Mouse (Mus musculus) liver, embryonic 13.5 days (tissue): ENCODE measurements around the gene Ripk4. TPM values are rescaled to one million over a fixed set of nuclear protein-coding genes. Genes with fewer than 3 reads are reported as not detected.

Experiments used
- ATAC-seq: fragments of 200-750 bp; cut with Nextera tagmentation; 2 replicates; pipeline ENCODE4 v1.8.0; 2017; ENCODE audit warnings: low read depth, mild to moderate bottlenecking, moderate number of reproducible peaks, moderate library complexity
- DNase-seq: peaks from one replicate; pipeline ENCODE4 v3.0.0; 2022
- H3K27ac ChIP-seq: fragments of 300-500 bp; sonication (generic); 2 replicates; pipeline ENCODE4 v1.5.1; 2015; ENCODE audit warnings: moderate library complexity, mild to moderate bottlenecking, inconsistent platforms
- H3K27me3 ChIP-seq: fragments of 300-500 bp; sonication (generic); 2 replicates; pipeline ENCODE4 v1.6.1; 2015; ENCODE audit warnings: mild to moderate bottlenecking, inconsistent platforms
- H3K36me3 ChIP-seq: fragments of 300-500 bp; sonication (generic); 2 replicates; pipeline ENCODE4 v1.6.1; 2015; ENCODE audit warnings: mild to moderate bottlenecking, inconsistent platforms
- H3K4me1 ChIP-seq: fragments of 300-500 bp; sonication (generic); replicated peaks from 2 replicates; pipeline ENCODE4 v1.6.1; 2015; ENCODE audit warnings: inconsistent platforms
- H3K4me2 ChIP-seq: fragments of 300-500 bp; sonication (generic); 2 replicates; pipeline ENCODE4 v1.6.1; 2015; ENCODE audit warnings: inconsistent platforms, mild to moderate bottlenecking, moderate library complexity
- H3K4me3 ChIP-seq: fragments of 300-500 bp; sonication (generic); replicated peaks from 2 replicates; pipeline ENCODE4 v1.5.1; 2015; ENCODE audit warnings: mild to moderate bottlenecking, inconsistent platforms
- H3K9ac ChIP-seq: fragments of 300-500 bp; sonication (generic); 2 replicates; pipeline ENCODE4 v1.6.1; 2015; ENCODE audit warnings: mild to moderate bottlenecking, inconsistent platforms
- H3K9me3 ChIP-seq: fragments of 300-500 bp; sonication (generic); replicated peaks from 2 replicates; pipeline ENCODE4 v1.6.1; 2016; ENCODE audit warnings: inconsistent platforms
- WGBS: fragments of 180-500 bp; shearing (Covaris S2); methylation state at CpG from one replicate; pipeline ENCODE4 v1.1.7; 2015; ENCODE audit not compliant: insufficient replicate concordance; 5-methylcytosine and 5-hydroxymethylcytosine counted together
- polyA plus RNA-seq: library from polyadenylated mRNA; unstranded; fragments of >200 nt; fragmentation: Nextera tagmentation; extraction: Ambion mirVana; gene quantifications from 2 replicates; pipeline ENCODE4 v1.2.1, GENCODE M21; 2015

The Ripk4 gene
- polyA plus RNA-seq, 1 experiment from 2014 or later = 2.3 TPM

- 27% methylated on average over 2 of the region's 2 CpGs for WGBS
These were observed 30.0 kb downstream of the Ripk4 start for GRCm38 (mm10) chr16:97733599-97733998.

GRCm38 (mm10) chr16:97730321-97730720, 33.3 kb downstream of the Ripk4 start:
- DNase-seq = no peak

More at GRCm38 (mm10) chr16:97733599-97733998, 30.0 kb downstream of the Ripk4 start:
- H3K36me3 ChIP-seq = no peaks in the 10 kb centered on the region
- no peak overlapping the region for H3K4me3 ChIP-seq
- no peaks in the 10 kb centered on the region for H3K9me3 ChIP-seq
- no peak for DNase-seq
- ATAC-seq = no peak
- H3K4me1 ChIP-seq = no peaks in the 10 kb centered on the region
- H3K27ac ChIP-seq = no peak overlapping the region
- no peak overlapping the region for H3K4me2 ChIP-seq
- no peak overlapping the region for H3K9ac ChIP-seq
- H3K27me3 ChIP-seq = no peaks in the 10 kb centered on the region

GRCm38 (mm10) chr16:97726436-97726835, 37.2 kb downstream of the Ripk4 start:
- H3K27me3 ChIP-seq = no peaks in the 10 kb centered on the region
- no peak overlapping the region for H3K27ac ChIP-seq
- ATAC-seq (no peak), DNase-seq (no peak)
- H3K9ac ChIP-seq = no peak overlapping the region
- WGBS = 49% methylated on average over 3 of the region's 3 CpGs
- H3K9me3 ChIP-seq = no peaks in the 10 kb centered on the region
- H3K4me1 ChIP-seq = no peaks in the 10 kb centered on the region
- H3K4me3 ChIP-seq = no peak overlapping the region
- H3K36me3 ChIP-seq = no peaks in the 10 kb centered on the region
- no peak overlapping the region for H3K4me2 ChIP-seq

More at GRCm38 (mm10) chr16:97730321-97730720, 33.3 kb downstream of the Ripk4 start:
- Histone ChIP-seq H3K36me3 (no peaks in the 10 kb centered on the region), H3K4me3 (no peak overlapping the region), H3K4me2 (no peak overlapping the region), H3K9ac (no peak overlapping the region), H3K27ac (no peak overlapping the region), H3K27me3 (no peaks in the 10 kb centered on the region), H3K9me3 (no peaks in the 10 kb centered on the region), H3K4me1 (no peaks in the 10 kb centered on the region)
- 51% methylated on average over 1 of the region's 1 CpGs for WGBS
- no peak for ATAC-seq

- Histone ChIP-seq H3K36me3 (no peaks in the 10 kb centered on the region), H3K4me3 (no peak overlapping the region), H3K27ac (no peak overlapping the region), H3K27me3 (no peaks in the 10 kb centered on the region), H3K4me2 (no peak overlapping the region), H3K9me3 (no peaks in the 10 kb centered on the region), H3K9ac (no peak overlapping the region), H3K4me1 (no peaks in the 10 kb centered on the region)
- 64% methylated on average over 1 of the region's 1 CpGs for WGBS
- ATAC-seq (no peak), DNase-seq (no peak)
These were observed 43.5 kb downstream of the Ripk4 start for GRCm38 (mm10) chr16:97720093-97720492.

- Histone ChIP-seq H3K36me3 (no peaks in the 10 kb centered on the region), H3K4me2 (no peak overlapping the region), H3K4me1 (no peaks in the 10 kb centered on the region), H3K27me3 (no peaks in the 10 kb centered on the region), H3K27ac (no peak overlapping the region), H3K4me3 (no peak overlapping the region), H3K9me3 (no peaks in the 10 kb centered on the region), H3K9ac (no peak overlapping the region)
- ATAC-seq (no peak), DNase-seq (no peak)
These were observed 44.1 kb downstream of the Ripk4 start for GRCm38 (mm10) chr16:97719392-97719983.

GRCm38 (mm10) chr16:97716567-97716966, 47.0 kb downstream of the Ripk4 start:
- Histone ChIP-seq H3K4me1 (no peaks in the 10 kb centered on the region), H3K27me3 (no peaks in the 10 kb centered on the region), H3K4me3 (no peak overlapping the region), H3K9me3 (no peaks in the 10 kb centered on the region), H3K4me2 (no peak overlapping the region), H3K36me3 (no peaks in the 10 kb centered on the region), H3K27ac (no peak overlapping the region), H3K9ac (no peak overlapping the region)
- DNase-seq (no peak), ATAC-seq (no peak)
- 56% methylated on average over 6 of the region's 6 CpGs for WGBS

GRCm38 (mm10) chr16:97712129-97712528, 51.5 kb downstream of the Ripk4 start:
- Histone ChIP-seq H3K4me2 (no peak overlapping the region), H3K9me3 (no peaks in the 10 kb centered on the region), H3K27ac (no peak overlapping the region), H3K9ac (no peak overlapping the region), H3K4me3 (no peak overlapping the region), H3K36me3 (no peaks in the 10 kb centered on the region), H3K4me1 (no peaks in the 10 kb centered on the region), H3K27me3 (no peaks in the 10 kb centered on the region)
- ATAC-seq (no peak), DNase-seq (no peak)

GRCm38 (mm10) chr16:97701871-97702270, 61.7 kb downstream of the Ripk4 start:
- no peaks in the 10 kb centered on the region for H3K4me1 ChIP-seq
- no peaks in the 10 kb centered on the region for H3K9me3 ChIP-seq
- ATAC-seq (no peak), DNase-seq (no peak)
- no peaks in the 10 kb centered on the region for H3K27me3 ChIP-seq
- H3K9ac ChIP-seq = no peak overlapping the region
- WGBS = 44% methylated on average over 1 of the region's 1 CpGs
- H3K4me2 ChIP-seq = no peak overlapping the region
- no peak overlapping the region for H3K4me3 ChIP-seq
- H3K36me3 ChIP-seq = no peaks in the 10 kb centered on the region
- no peak overlapping the region for H3K27ac ChIP-seq

- Histone ChIP-seq H3K9me3 (no peaks in the 10 kb centered on the region), H3K27me3 (no peaks in the 10 kb centered on the region), H3K4me1 (no peaks in the 10 kb centered on the region), H3K27ac (no peak overlapping the region), H3K36me3 (no peaks in the 10 kb centered on the region), H3K4me2 (no peak overlapping the region), H3K4me3 (no peak overlapping the region), H3K9ac (no peak overlapping the region)
- 18% methylated on average over 1 of the region's 1 CpGs for WGBS
- ATAC-seq (peak; percentile 53; the same call in 1 of the 2 replicates), DNase-seq (no peak)
These were observed 65.8 kb downstream of the Ripk4 start for GRCm38 (mm10) chr16:97697769-97698168.

- Histone ChIP-seq H3K4me2 (no peak overlapping the region), H3K27me3 (no peaks in the 10 kb centered on the region), H3K4me1 (no peaks in the 10 kb centered on the region), H3K27ac (no peak overlapping the region), H3K9me3 (no peaks in the 10 kb centered on the region), H3K4me3 (no peak overlapping the region), H3K9ac (no peak overlapping the region), H3K36me3 (no peaks in the 10 kb centered on the region)
- WGBS = 51% methylated on average over 4 of the region's 4 CpGs
- ATAC-seq = no peak
- no peak for DNase-seq
These were observed 67.9 kb downstream of the Ripk4 start for GRCm38 (mm10) chr16:97695709-97696108.
